Mouse (Mus musculus): ENCODE data around the gene Cmip. TPM values are rescaled to one million over a fixed set of nuclear protein-coding genes. Genes with fewer than 3 reads are reported as not detected.

Gene Cmip
- polyA plus RNA-seq, 1 experiment from 2014 or later = 6.2 TPM

- peaks cover 33% of the 10 kb centered on the region for H3K4me1 ChIP-seq
- WGBS = 1% methylated on average over 62 of the region's 62 CpGs
Measured at GRCm38 (mm10) chr8:117498179-117498914, 241.5 kb downstream of the Cmip start, which contains the start of gene Plcg2. Plcg2 (plus strand) TSS chr8:117498291.

GRCm38 (mm10) chr8:117498915-117499540 lies 242.2 kb downstream of the Cmip start:
- H3K4me3 ChIP-seq = peak overlapping the region; percentile 75
- H3K9me3 ChIP-seq = no peaks in the 10 kb centered on the region
- H3K9ac ChIP-seq = peak overlapping the region; percentile 86
- peaks cover 26% of the 10 kb centered on the region for H3K4me1 ChIP-seq
- no peaks in the 10 kb centered on the region for H3K36me3 ChIP-seq
- H3K4me2 ChIP-seq = peak overlapping the region; percentile 93
- peaks cover 31% of the 10 kb centered on the region for H3K27me3 ChIP-seq (replicated peaks)
- no peak for ATAC-seq (ENCODE audit: extremely low read depth, insufficient number of reproducible peaks, low FRiP score, low TSS enrichment)
- no peak overlapping the region for H3K27ac ChIP-seq (replicated peaks)
- 21% methylated on average over 20 of the region's 20 CpGs for WGBS

More at GRCm38 (mm10) chr8:117498179-117498914, 241.5 kb downstream of the Cmip start, which contains the start of gene Plcg2:
- H3K27ac ChIP-seq (replicated peaks) = no peak within 1 kb of the TSS
- no peak for ATAC-seq (ENCODE audit: extremely low read depth, insufficient number of reproducible peaks, low FRiP score, low TSS enrichment)
- H3K4me3 ChIP-seq = peak within 1 kb of the TSS; percentile 75
- H3K27me3 ChIP-seq (replicated peaks) = peaks cover 31% of the 10 kb centered on the region
- H3K9me3 ChIP-seq = no peaks in the 10 kb centered on the region
- no peaks in the 10 kb centered on the region for H3K36me3 ChIP-seq
- H3K4me2 ChIP-seq = peak within 1 kb of the TSS; percentile 93
- peak within 1 kb of the TSS; percentile 86 for H3K9ac ChIP-seq

GRCm38 (mm10) chr8:117500232-117500823 lies 243.5 kb downstream of the Cmip start:
- Histone ChIP-seq H3K27ac (replicated peaks) (peak overlapping the region; percentile 58; the same call in 1 of the 2 replicates), H3K36me3 (no peaks in the 10 kb centered on the region), H3K4me3 (no peak overlapping the region), H3K9ac (no peak overlapping the region), H3K27me3 (replicated peaks) (peaks cover 31% of the 10 kb centered on the region), H3K4me2 (no peak overlapping the region), H3K4me1 (peaks cover 23% of the 10 kb centered on the region), H3K9me3 (no peaks in the 10 kb centered on the region)
- no peak for ATAC-seq (ENCODE audit: extremely low read depth, insufficient number of reproducible peaks, low FRiP score, low TSS enrichment)
- WGBS = 75% methylated on average over 5 of the region's 5 CpGs

GRCm38 (mm10) chr8:117501323-117501722 lies 244.5 kb downstream of the Cmip start:
- Histone ChIP-seq H3K4me2 (no peak overlapping the region), H3K9me3 (no peaks in the 10 kb centered on the region), H3K4me3 (no peak overlapping the region), H3K4me1 (peaks cover 23% of the 10 kb centered on the region), H3K9ac (no peak overlapping the region), H3K27me3 (replicated peaks) (peaks cover 31% of the 10 kb centered on the region), H3K36me3 (no peaks in the 10 kb centered on the region), H3K27ac (replicated peaks) (no peak overlapping the region)
- WGBS = 52% methylated on average over 6 of the region's 6 CpGs
- ATAC-seq (ENCODE audit: extremely low read depth, insufficient number of reproducible peaks, low FRiP score, low TSS enrichment) = no peak

DNA sequence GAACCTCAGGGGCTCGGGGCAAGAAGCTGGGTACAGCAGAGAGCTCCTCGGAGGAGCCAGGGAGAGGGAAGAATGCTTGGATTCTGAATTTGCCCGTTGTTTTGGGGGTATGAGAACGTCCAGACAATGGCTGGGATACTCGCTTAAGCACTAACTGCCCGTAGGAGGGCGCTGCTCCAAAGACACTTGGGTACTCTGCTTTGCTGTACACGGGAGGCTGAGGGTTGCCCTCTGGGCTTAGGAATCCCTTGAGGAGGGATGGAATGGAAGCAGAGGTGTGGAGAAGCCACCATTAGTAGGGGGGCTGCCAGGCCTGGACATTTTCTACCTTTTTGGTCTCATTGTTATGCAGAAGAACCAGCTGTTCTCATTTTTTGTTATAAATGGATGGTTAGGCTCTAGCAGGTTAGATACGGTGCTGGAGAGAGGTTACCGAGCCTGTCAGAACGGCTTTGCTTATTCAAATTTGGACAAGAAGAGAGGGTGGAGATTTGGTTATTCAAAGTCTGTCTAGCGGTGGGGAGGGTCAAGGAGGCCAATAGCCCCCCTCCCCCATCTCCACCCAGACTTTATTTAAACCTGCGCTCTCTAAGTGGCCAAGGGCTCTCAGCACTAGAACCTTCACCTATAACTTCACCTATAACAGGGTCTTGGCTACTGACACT lies 246.7 kb downstream of the Cmip start:
- no peak overlapping the region for H3K27ac ChIP-seq (replicated peaks)
- peaks cover 10% of the 10 kb centered on the region for H3K27me3 ChIP-seq (replicated peaks)
- H3K9me3 ChIP-seq = no peaks in the 10 kb centered on the region
- no peaks in the 10 kb centered on the region for H3K36me3 ChIP-seq
- 65% methylated on average over 13 of the region's 13 CpGs for WGBS
- no peak overlapping the region for H3K4me2 ChIP-seq
- no peak overlapping the region for H3K9ac ChIP-seq
- no peak overlapping the region for H3K4me3 ChIP-seq
- peaks cover 20% of the 10 kb centered on the region for H3K4me1 ChIP-seq
- ATAC-seq (ENCODE audit: extremely low read depth, insufficient number of reproducible peaks, low FRiP score, low TSS enrichment) = no peak

- H3K36me3 ChIP-seq = no peaks in the 10 kb centered on the region; the same call in 1 of the 2 replicates
- no peak overlapping the region for H3K4me2 ChIP-seq
- 0 out of 2 replicates have a peak, but pooled peaks cover 6% of the 10 kb centered on the region for H3K9me3 ChIP-seq
- ATAC-seq (ENCODE audit: extremely low read depth, insufficient number of reproducible peaks, low FRiP score, low TSS enrichment) = no peak
- H3K9ac ChIP-seq = no peak overlapping the region
- no peaks in the 10 kb centered on the region for H3K27me3 ChIP-seq (replicated peaks)
- 82% methylated on average over 8 of the region's 8 CpGs for WGBS
- no peak overlapping the region for H3K4me3 ChIP-seq
- H3K27ac ChIP-seq (replicated peaks) = no peak overlapping the region
- no peaks in the 10 kb centered on the region for H3K4me1 ChIP-seq
Measured at GRCm38 (mm10) chr8:117507703-117508102, 250.8 kb downstream of the Cmip start.

Small RNA genes within 50 kb of the gene (microRNA-seq; reads per million reads assigned to microRNA genes)
- gene Mir7077 (not detected), gene Mir7078 (not detected)

Other genes with a start within 250 kb of the Cmip start
- gene Pkd1l2, start 174.6 kb upstream of the Cmip start, polyA plus RNA-seq (2015; fragmentation: Nextera tagmentation; extraction: Ambion mirVana) = not detected in 2 replicates
- 0.31 and 0.34 TPM in 2 replicates for gene Bco1, start 161.2 kb upstream of the Cmip start, polyA plus RNA-seq (2015; fragmentation: Nextera tagmentation; extraction: Ambion mirVana)
- gene Gan, start 98.9 kb upstream of the Cmip start, polyA plus RNA-seq (2015; fragmentation: Nextera tagmentation; extraction: Ambion mirVana) = 0.94 and 1.0 TPM in 2 replicates
- 6.0 and 7.2 TPM in 2 replicates for gene Plcg2, start 241.2 kb downstream of the Cmip start, polyA plus RNA-seq (2015; fragmentation: Nextera tagmentation; extraction: Ambion mirVana)

Measured in heart, embryonic 13.5 days (tissue).